Mouse (Mus musculus): ENCODE measurements at regions not wholly inside any gene's neighbourhood (a gene's known extent, or its start where the extent isn't known, plus 50 kb on each side); places are given as distances from the start of the nearest gene placed in this dataset.

DNA sequence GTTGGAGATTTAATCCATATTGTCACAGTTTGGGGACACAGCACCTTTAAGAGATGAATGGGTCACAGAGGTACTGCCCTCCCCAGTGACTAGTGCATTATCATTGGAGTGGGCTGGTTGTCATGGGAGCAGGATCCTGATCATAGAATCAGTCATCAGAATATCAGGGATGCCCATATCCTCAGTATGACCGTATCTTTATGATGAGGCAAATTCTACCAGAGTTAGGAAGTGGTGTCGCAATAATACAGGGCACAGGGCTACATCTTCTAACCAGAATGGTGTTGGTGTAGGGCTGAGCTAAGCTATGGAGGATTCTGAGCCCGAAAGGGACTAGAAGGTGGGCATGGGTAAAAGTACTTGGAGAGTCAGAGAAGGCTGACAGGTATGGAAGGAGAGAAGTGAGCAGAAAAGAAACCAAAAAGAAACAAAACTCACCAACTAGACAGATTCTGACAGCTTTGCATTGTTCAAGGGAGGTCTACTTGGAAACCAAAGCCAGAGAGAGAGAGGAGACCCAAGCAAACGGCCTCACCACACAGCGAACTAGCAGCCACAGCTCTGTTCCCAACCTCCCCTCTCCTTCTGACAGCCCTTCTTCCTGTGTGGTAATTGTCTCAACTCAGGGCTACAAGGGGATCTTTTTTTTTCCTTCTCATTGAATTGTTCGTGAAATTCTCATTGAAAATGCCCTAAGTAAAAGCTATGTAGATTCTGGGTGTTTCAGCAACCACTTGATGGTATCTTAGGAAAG is 129.2 kb downstream of the Lrrc30 start:
- DNase-seq = no peak

GRCm38 (mm10) chr17:67502628-67503027 is 129.9 kb downstream of the Lrrc30 start:
- DNase-seq = no peak

- DNase-seq = no peak
These were observed 132.5 kb downstream of the Lrrc30 start for GRCm38 (mm10) chr17:67499783-67500641.

DNA sequence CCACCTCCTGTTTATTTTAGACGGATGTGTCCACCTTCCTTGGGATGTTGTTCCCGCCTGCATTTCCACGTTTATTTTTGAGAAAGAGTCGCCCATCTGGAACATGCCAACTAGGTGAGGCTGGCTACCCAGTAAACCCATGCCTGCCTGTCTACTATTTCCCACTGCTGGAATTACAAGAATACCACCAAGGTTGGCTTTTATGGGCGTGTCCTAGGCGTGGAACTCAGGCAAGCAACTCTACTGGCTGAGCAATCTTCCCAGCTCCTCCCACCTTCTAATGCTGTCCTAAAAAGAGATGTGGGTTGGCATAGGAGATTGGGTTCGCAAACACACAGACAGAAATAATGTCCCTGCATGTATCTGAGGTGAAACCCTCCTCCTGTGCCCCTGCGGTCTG is 135.1 kb downstream of the Lrrc30 start:
- DNase-seq = no peak

GRCm38 (mm10) chr17:67480463-67480862 is 126.2 kb upstream of the Ptprm start:
- no peak for DNase-seq

DNA sequence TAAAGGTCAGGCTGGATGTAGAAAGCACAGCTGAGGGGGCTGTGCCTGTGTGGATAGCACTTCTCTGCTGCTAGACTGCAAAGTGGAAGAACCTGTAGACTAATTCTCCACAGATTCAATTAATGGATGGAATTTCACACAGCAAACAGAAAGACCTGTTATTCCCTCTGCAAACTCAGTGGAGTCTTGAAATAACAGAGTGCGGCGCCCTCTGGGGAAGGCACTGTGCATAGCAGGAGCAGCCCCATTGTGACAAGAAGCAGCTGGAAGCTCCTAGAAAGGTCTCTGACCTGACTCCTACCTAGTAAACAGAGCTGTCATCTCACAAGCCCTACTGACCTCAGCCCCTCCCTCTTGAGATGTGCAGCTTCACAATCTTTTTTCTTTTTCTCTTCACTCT is 118.9 kb upstream of the Ptprm start:
- DNase-seq = peak; percentile 83

DNA sequence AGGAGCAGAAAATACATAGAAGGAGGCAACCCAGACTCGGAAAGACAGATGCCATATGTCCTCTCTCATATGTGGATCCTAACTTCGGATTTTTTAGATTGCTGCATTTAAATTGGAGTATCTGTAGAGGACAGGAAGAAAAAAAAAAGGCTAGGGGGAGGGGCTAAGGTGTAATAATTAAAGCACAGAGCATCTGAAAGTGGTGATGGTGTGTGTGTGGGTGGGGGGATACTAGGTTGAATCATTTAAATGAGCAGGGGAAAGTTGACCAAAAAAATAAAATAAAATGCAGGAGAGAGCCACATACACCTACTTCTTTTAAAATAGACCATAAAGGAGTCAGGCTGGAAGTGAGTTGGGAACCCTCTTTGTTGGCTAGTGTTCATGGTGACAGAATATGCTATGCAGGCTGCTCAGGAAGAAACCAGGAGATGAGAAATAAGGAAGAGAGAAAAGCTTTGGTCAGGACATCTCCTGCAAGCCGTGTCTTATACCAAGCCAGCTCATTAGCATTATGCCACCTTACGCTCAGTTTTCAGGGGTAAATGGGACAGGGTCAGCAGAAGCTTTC is 104.7 kb upstream of the Ptprm start:
- DNase-seq = no peak

DNA sequence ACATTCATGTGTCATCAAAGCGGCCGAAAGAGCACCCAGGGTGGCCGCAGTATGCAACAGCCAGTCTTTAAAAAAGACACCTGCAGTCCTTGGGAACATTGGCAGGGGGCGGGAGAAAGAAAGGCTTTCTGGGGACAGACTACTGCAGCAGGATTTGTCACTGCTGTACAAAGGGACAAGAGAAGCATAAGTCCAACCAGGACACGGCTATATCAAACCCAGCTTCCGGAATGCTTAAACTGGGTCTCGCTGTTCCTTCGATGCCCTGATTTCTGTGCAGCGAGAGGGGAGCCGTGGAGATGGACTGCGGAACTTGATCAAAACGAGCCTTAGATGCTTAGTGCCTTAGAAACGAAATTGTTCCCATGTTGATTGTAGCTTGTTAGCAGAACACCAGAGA is 97.7 kb upstream of the Ptprm start:
- no peak for DNase-seq

DNA sequence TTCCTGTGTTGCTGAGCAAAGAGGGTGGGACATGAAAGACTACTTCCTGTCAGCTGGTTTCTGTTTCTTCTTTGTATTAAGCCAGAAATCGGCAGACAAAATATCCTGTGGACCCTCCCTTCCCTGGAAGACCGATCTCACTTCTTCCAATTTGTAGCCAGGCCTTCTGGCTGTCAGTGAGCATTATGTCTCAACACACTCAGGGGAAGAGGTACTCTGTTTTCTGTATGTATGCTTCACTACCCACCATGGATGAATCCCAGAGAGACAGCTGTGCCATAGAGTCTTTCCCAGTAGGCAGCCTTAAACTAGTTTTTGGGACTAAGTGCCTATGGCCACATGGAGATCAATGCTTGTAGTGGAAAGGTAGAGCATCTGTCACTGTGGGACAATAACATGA is 96.8 kb upstream of the Ptprm start:
- DNase-seq = peak; percentile 18

- DNase-seq = no peak
These were observed 95.8 kb upstream of the Ptprm start for GRCm38 (mm10) chr17:67450021-67450420.

DNA sequence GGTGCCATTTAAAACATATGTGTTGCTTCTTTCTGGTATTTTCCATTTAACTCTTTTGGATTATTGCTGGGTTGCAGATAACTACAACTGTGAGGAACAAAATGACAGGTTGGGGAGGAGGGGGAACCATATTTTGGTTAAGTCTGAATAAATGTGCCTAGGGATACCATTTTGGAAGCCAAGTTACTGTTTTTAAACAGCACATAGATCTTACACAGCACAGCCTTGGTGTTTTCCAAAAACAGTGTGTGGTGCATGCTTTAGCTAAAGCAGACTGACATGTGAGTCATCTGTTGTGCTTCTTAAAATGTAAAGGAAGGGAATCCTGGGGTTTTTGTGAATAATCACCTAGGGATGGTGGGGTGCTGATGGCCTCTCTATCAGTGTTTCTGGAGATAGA is 91.7 kb upstream of the Ptprm start:
- no peak for DNase-seq

GRCm38 (mm10) chr17:67440961-67441360 is 86.7 kb upstream of the Ptprm start:
- no peak for DNase-seq

- no peak for DNase-seq
These were observed 65.9 kb upstream of the Ptprm start for GRCm38 (mm10) chr17:67419956-67420711.

DNA sequence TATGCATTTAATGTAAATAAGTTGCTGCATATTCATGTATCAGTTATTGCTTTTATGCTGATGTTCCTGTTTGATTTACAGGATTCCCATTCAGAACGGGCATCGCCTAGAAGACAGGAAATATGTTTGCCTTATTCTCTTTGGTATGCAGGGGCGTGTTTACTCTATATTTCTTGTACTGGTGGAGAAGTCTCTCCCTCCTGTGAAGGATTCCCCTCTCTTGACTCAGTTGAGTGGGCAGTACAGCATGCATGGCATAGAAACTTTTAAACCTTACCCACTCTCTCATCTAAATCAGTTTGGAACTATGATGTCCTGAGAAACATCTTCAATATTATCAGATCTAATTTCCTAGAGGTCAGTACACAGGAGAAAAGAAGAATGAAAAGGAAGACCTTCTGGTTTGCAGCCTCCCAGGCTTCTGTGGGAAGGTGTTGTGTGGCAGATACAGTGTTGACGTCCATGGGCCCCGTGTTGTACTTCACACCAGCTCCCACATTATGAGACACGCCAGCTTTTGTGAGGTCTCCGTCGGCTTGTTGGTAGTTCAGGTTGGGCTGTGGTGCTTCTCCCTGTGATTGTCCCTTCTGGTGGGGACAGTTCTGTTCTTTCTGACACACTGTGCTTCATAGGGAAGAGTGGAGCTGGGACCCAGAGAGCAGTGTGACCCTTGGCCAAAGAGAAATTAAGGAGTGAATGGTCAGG is 58.4 kb upstream of the Ptprm start:
- no peak for DNase-seq

- DNase-seq = no peak
These were observed 55.7 kb upstream of the Ptprm start for GRCm38 (mm10) chr17:67409911-67410310.

GRCm38 (mm10) chr17:67405934-67406333 is 51.7 kb upstream of the Ptprm start:
- no peak for DNase-seq
